Mouse (Mus musculus) CH12.LX (cell line): ENCODE results near the gene Ppp2r2d.

Experiments used
- CHD1 ChIP-seq: IDR thresholded peaks from 2 replicates; pipeline ENCODE4 v1.6.1; 2012; ENCODE audit warnings: low read depth, low read length, improper control_type of control experiment, inconsistent platforms
- CTCF ChIP-seq, 2 experiments: IDR thresholded peaks in 1 of 2; conservative IDR thresholded peaks in 1 of 2; 2 replicates each; pipeline ENCODE4 v1.5.1; 2011 to 2012; ENCODE audit warnings: low read depth in 2 of 2, low read length in 2 of 2, improper control_type of control experiment in 1 of 2, inconsistent platforms in 1 of 2, mild to moderate bottlenecking in 1 of 2, moderate library complexity in 1 of 2
- GABPA ChIP-seq: IDR thresholded peaks from 2 replicates; pipeline ENCODE4 v1.6.1; 2012; ENCODE audit warnings: low read depth, low read length, improper control_type of control experiment, inconsistent platforms; ENCODE audit not compliant: insufficient replicate concordance
- HCFC1 ChIP-seq: IDR thresholded peaks from 2 replicates; pipeline ENCODE4 v1.6.1; 2012; ENCODE audit warnings: low read depth, mild to moderate bottlenecking, inconsistent platforms, low read length, improper control_type of control experiment
- MAZ ChIP-seq: IDR thresholded peaks from 2 replicates; pipeline ENCODE4 v1.6.1; 2012; ENCODE audit warnings: low read depth, mild to moderate bottlenecking, inconsistent platforms, low read length, improper control_type of control experiment, moderate library complexity
- NELFE ChIP-seq: IDR thresholded peaks from 2 replicates; pipeline ENCODE4 v1.6.1; 2011; ENCODE audit warnings: low read depth, low read length, improper control_type of control experiment
- POLR2A ChIP-seq: IDR thresholded peaks from 2 replicates; pipeline ENCODE4 v1.6.1; 2011; ENCODE audit warnings: low read depth, mild to moderate bottlenecking, improper control_type of control experiment, low read length
- POLR2AphosphoS2 ChIP-seq: IDR thresholded peaks from 2 replicates; pipeline ENCODE4 v1.6.1; 2011; ENCODE audit warnings: low read depth, low read length, improper control_type of control experiment
- ZC3H11A ChIP-seq: IDR thresholded peaks from 2 replicates; pipeline ENCODE4 v1.6.1; 2012; ENCODE audit warnings: low read depth, mild to moderate bottlenecking, inconsistent platforms, low read length, improper control_type of control experiment
- ZMIZ1 ChIP-seq: IDR thresholded peaks from 2 replicates; pipeline ENCODE4 v1.6.1; 2012; ENCODE audit warnings: low read depth, mild to moderate bottlenecking, inconsistent platforms, low read length, improper control_type of control experiment

DNA sequence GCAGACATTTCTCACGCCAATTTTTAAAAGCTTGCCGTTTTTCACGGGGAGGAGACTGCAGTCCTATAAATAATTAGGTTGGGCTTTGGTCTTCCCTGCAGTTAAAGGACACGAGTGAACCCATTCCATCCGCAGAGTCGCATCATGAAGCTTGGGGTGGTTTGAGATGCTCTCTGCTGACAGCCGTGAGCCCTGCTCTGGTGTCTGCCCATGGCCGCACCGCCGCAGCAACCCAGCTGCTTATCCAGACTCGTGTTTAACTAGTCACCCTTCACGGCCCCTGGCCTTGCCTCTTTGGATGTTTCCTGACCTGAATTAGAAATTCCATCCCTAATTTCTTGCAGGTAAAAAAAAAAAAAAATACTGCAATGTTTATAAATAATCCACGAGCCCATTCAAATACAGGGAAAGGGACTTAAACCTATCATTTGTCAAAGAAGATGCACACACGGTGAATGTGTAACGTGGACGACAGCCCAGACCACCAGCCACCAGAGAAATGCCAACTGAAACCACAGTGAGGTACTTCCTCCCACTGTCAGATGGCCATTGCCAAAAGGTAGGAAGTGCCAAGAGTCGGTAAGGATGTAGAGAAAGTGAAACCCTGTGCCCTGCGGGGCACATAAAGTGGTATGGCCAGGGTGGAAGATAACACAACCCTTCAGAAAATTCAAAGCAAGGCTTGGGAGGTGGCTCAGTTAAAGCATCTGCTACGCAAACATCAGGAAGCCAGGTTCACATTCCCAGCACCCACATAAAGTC is 20.7 kb upstream of the Ppp2r2d start:
- no peak for TF ChIP-seq GABPA
- no peak for TF ChIP-seq POLR2A
- TF ChIP-seq CTCF (conservative IDR thresholded peaks at IDR 0.05 in 1 of 2, IDR thresholded peaks at IDR 0.05 in 1 of 2; ENCODE audit: low read depth in 2 of 2, low read length in 2 of 2) = no peak
- no peak for TF ChIP-seq CHD1
- TF ChIP-seq MAZ = no peak
- TF ChIP-seq NELFE = no peak
- no peak for TF ChIP-seq POLR2AphosphoS2
- TF ChIP-seq ZC3H11A = no peak
- no peak for TF ChIP-seq ZMIZ1
- TF ChIP-seq HCFC1 = no peak
